Mouse (Mus musculus): ENCODE data around the gene Med24. TPM values are rescaled to one million over a fixed set of nuclear protein-coding genes. Genes with fewer than 3 reads are reported as not detected.
A peak's percentile ranks its signal among the peaks of the same experiment; 100 is the strongest.

The Med24 gene
- total and polyA plus RNA-seq, 2 experiments from 2014 or later, result 48.3 to 88.6 TPM

DNA sequence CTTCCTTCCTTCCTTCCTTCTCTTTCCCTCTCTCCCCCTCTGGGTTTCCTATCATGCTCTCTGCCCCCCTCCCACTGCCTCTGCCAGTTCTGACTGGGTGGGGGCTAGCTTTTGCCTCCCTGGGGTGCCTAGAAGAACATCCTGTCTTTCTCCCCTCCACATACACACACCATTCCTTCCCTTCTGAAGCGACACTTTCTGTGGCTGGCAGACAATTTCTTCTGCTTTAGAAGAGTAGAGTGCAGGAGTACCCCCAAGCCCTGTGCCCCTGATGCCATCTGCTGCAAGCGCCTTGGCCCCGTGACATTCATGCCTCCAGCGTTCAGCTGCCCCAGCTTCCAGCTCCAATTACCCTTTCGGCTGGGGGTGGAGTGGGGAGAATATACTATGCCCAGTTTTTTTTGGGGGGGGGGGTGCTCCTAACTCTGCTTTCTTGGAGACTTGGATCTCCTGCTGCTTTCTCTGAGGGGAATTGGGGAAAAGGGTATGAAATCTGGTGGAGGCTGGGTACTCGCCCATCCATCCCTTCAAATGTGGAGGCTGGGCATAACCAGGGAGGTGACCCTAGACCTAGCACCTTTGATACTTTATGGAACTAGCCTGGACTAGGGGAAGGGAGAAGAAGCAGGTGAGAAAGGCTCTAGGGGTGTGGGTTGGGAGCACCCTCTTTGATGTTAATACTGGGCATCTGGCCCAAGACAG, 18.7 kb upstream of the Med24 start:
- DNase-seq (ENCODE audit: low spot score) (peak; percentile 60), ATAC-seq (no peak)
- Histone ChIP-seq H3K4me3 (ENCODE audit: low read length) (peak overlapping the region; percentile 6), H3K27ac (peak overlapping the region; percentile 95), H3K4me1 (ENCODE audit: insufficient read depth, low read length) (peaks cover 83% of the 10 kb centered on the region), H3K36me3 (ENCODE audit: insufficient read depth, low read length) (no peaks in the 10 kb centered on the region), H3K4me2 (ENCODE audit: low read depth, low read length) (peak overlapping the region; percentile 61), H3K9ac (replicated peaks; ENCODE audit: low read length) (peak overlapping the region; percentile 37), H3K9me3 (ENCODE audit: low read length) (no peaks in the 10 kb centered on the region), H3K27me3 (ENCODE audit: insufficient read depth, low read length) (no peaks in the 10 kb centered on the region)
- 6% methylated on average over 6 of the region's 6 CpGs for WGBS
- TF ChIP-seq CTCF (IDR thresholded peaks at IDR 0.05; ENCODE audit: low read depth), result no peak

DNA sequence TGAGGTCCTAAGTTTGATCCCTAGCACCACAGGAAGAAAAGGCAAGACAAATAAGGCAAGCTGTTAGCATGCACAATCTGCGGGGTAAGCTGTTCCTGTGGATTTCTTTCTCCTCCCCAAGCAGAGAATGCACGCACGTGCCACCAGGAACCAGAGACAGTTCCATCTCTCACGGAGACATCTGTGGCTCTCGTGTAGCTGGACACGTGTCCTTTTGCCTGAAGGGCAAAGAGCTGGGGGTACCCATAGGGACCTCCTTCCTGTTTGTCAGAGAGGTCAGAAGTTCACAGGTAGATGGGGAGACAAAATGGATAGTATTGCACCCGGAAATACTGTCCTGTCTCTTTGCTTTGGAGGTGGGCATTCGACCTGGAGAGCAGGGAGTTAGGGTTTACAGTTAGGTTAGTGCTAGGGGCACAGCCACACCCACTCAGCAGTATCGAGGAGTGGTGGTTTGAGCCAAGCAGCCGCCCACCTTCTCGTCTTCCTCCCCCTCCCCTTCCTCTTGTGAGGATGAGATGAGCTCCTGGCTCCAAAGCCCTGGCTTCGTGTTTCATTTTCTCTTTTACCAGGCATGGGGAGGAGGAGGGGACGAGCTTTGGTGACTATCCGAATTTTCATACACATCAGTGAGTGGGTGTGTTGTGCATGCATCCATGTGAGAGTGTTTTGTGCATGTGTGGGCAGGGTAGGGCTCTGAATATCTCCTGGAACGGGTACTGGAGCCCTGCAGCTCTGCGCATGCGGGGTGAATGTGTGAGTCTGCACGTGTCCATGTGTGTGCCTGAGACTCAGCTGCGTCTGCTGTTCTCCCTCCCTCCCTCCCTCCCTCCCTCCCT, 17.8 kb upstream of the Med24 start:
- H3K4me3 ChIP-seq (ENCODE audit: low read length), result peak overlapping the region; percentile 22
- peaks cover 79% of the 10 kb centered on the region for H3K4me1 ChIP-seq (ENCODE audit: insufficient read depth, low read length)
- TF ChIP-seq CTCF (IDR thresholded peaks at IDR 0.05; ENCODE audit: low read depth), result no peak
- H3K4me2 ChIP-seq (ENCODE audit: low read depth, low read length), result peak overlapping the region; percentile 61
- ATAC-seq, result peak; percentile 64
- 4% methylated on average over 19 of the region's 19 CpGs for WGBS
- H3K36me3 ChIP-seq (ENCODE audit: insufficient read depth, low read length), result no peaks in the 10 kb centered on the region
- peak; percentile 95 for DNase-seq (ENCODE audit: low spot score)
- peak overlapping the region; percentile 83 for H3K27ac ChIP-seq
- H3K9ac ChIP-seq (replicated peaks; ENCODE audit: low read length), result peak overlapping the region; percentile 34; the same call in 1 of the 2 replicates
- no peaks in the 10 kb centered on the region for H3K9me3 ChIP-seq (ENCODE audit: low read length)
- H3K27me3 ChIP-seq (ENCODE audit: insufficient read depth, low read length), result no peaks in the 10 kb centered on the region

DNA sequence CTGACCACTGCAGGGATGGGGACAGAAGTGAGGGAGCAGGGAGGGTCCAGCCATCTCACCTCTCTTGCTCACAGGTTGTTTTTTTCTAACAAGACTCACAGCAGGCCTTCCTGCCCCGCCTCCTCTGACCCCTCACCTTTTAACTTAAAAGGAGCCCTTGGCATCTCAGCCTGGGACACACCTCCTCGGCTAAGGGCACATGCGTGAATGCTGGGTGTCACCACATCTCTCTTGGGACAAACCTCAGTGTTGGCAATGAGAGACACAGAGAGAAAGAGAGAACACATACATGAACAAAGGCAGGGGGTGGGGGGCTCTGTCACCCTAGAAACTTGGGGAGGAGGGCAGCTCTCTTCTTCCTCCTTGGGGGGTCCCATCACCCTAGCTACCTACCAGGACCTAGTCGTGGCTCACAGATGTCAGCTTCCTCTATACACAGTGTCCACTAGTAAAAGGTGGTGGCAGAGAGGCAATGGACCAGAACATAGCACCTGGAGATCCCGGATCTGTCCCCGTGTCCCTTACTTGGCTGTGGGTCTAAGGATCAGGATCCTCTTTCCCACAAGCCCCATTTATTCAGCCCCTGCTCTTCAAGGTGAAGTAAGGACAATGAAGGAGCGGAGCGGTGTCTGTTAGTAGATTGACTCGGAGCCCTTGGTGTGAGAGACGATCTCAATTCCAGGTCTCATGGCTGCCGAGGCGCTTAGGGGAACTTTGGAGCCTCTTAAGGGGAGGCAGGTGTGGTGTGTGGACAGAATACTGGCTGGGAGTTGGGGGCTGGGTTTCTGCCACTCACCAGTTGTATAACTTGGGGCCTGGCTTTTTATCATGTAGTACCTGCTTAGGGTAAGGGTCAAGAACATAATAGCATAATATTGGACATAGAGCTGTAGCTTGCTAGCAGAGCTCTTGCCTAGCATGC, 17.0 kb upstream of the Med24 start:
- no peak overlapping the region; the same call in 1 of the 2 replicates for H3K4me3 ChIP-seq (ENCODE audit: low read length)
- H3K9ac ChIP-seq (replicated peaks; ENCODE audit: low read length), result peak overlapping the region; percentile 21
- H3K27ac ChIP-seq, result peak overlapping the region; percentile 83
- ATAC-seq (no peak), DNase-seq (ENCODE audit: low spot score) (no peak)
- WGBS, result 35% methylated on average over 12 of the region's 12 CpGs
- no peaks in the 10 kb centered on the region for H3K27me3 ChIP-seq (ENCODE audit: insufficient read depth, low read length)
- peaks cover 72% of the 10 kb centered on the region for H3K4me1 ChIP-seq (ENCODE audit: insufficient read depth, low read length)
- H3K36me3 ChIP-seq (ENCODE audit: insufficient read depth, low read length), result no peaks in the 10 kb centered on the region
- H3K9me3 ChIP-seq (ENCODE audit: low read length), result no peaks in the 10 kb centered on the region
- H3K4me2 ChIP-seq (ENCODE audit: low read depth, low read length), result peak overlapping the region; percentile 61
- no peak for TF ChIP-seq CTCF (IDR thresholded peaks at IDR 0.05; ENCODE audit: low read depth)

DNA sequence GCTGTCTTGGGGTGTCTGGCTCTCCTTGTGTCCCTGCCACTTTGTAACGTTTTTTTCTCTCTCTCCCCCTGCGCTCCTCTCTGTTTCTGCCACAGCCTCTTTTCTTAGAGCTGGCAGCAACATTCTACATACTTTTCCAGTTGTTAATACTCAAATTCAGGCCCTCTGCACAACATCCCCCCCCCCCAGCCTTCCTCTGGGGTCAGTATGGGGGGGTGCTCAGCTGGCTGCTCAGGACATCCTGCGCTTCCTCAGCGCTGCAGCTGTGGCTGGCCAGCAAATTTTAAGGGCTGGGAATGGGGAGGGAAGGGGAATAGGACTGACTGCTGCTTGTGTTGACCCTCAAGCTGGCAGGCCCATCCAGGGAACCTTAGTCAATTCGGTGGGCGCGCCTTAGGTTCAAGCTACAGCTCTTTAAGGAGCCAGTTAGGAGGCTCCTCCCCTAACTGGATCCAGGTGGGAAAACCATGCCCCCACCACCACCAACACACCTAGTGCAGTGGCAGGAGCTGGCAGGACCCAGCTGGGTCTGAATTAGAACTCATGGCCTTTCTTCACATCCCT, 15.3 kb upstream of the Med24 start:
- no peak for TF ChIP-seq CTCF (IDR thresholded peaks at IDR 0.05; ENCODE audit: low read depth)
- Histone ChIP-seq H3K27ac (peak overlapping the region; percentile 100), H3K9me3 (ENCODE audit: low read length) (no peaks in the 10 kb centered on the region), H3K27me3 (ENCODE audit: insufficient read depth, low read length) (no peaks in the 10 kb centered on the region), H3K4me2 (ENCODE audit: low read depth, low read length) (peak overlapping the region; percentile 61), H3K9ac (replicated peaks; ENCODE audit: low read length) (peak overlapping the region; percentile 100), H3K4me1 (ENCODE audit: insufficient read depth, low read length) (peaks cover 72% of the 10 kb centered on the region), H3K36me3 (ENCODE audit: insufficient read depth, low read length) (no peaks in the 10 kb centered on the region), H3K4me3 (ENCODE audit: low read length) (peak overlapping the region; percentile 99)
- WGBS, result 25% methylated on average over 7 of the region's 7 CpGs
- DNase-seq (ENCODE audit: low spot score), result no peak
- ATAC-seq, result no peak

DNA sequence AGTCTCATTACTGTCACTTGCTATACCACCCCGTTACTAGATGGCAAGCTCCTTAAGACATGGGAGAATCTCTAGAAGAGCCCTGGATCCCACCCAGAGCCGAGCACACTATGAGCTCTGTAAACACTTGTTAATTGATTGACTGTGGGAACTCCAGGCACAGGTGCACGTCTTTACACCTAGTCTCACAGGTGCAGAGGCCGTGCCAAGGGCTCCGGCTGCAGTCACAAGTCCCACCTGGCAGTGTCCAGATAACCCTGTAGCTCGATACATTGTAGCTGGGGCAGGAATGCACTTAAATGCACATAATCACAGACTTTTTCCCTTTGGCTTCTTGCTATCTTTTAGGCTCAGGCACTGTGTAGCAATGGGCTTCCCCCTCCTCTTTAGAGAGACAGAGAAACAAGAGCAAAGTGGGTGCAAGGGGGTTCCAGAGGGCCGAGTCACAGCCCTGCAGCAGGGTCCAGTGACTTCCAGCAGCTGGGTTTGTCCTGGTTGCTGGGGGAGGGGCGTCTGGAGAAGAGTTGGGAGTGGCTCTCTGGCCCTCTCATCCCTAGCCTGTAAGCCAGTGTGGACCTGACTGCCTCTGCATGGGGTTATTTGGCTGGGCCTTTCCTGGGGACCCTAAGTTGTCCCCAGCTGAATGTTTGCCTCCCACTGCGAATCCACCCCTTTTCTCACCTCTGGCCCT, 14.6 kb upstream of the Med24 start:
- Histone ChIP-seq H3K27ac (peak overlapping the region; percentile 100), H3K9ac (replicated peaks; ENCODE audit: low read length) (peak overlapping the region; percentile 100), H3K27me3 (ENCODE audit: insufficient read depth, low read length) (no peaks in the 10 kb centered on the region), H3K4me2 (ENCODE audit: low read depth, low read length) (peak overlapping the region; percentile 61), H3K4me3 (ENCODE audit: low read length) (peak overlapping the region; percentile 99), H3K9me3 (ENCODE audit: low read length) (no peaks in the 10 kb centered on the region), H3K36me3 (ENCODE audit: insufficient read depth, low read length) (no peaks in the 10 kb centered on the region), H3K4me1 (ENCODE audit: insufficient read depth, low read length) (peaks cover 71% of the 10 kb centered on the region)
- ATAC-seq (peak; percentile 48; the same call in 1 of the 2 replicates), DNase-seq (ENCODE audit: low spot score) (peak; percentile 79)
- 4% methylated on average over 9 of the region's 9 CpGs for WGBS
- TF ChIP-seq CTCF (IDR thresholded peaks at IDR 0.05; ENCODE audit: low read depth), result no peak

Data from hindbrain, postnatal 0 days (tissue).